Mouse (Mus musculus): Measurements from ENCODE around the gene Gdnf.

Gdnf gene

DNA sequence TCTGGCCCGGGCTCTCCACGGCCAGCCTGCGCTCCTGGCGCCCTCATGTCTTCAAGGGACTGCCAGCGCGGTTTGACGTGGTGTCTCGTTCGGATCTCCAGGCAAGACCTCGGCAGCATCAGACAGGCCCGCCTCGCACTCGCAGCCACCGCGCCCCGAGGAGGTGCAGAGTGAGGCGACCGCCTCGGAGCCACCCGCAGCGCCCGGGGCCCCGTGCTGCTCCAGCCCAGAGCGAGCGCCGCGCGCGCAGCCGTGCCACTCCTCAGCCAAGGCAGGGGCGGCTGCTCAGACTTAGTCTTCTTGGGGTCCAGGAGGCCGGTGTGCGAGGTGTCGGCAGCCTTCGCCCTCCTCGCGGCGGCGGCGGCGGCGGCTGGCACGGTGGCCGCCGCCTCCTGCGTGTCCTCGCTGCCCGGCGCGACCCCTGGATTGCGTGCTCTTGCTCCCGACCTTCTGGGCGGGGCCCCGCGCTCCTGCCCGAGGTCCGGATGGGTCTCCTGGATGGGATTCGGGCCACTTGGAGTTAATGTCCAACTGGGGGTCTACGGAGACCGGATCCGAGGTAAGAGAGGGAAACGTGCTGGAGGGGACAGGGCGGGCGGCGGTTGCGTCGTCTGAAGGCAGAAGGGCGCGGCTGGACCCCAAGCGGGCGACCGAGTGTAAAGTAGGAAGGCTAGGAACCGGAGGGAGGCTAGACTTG, at the start of gene Gdnf:
Gdnf (plus strand) TSS at position 291 of the 697 bp plus-strand sequence.
- DNase-seq (ENCODE audit: low read depth, low spot score), result no peak
- H3K36me3 ChIP-seq (ENCODE audit: control insufficient read depth, insufficient read depth, low read length, poor library complexity, severe bottlenecking), result no peaks in the 10 kb centered on the region
- peaks cover 6% of the 10 kb centered on the region; the same call in 1 of the 2 replicates for H3K27me3 ChIP-seq (ENCODE audit: control insufficient read depth, insufficient read depth, low read length, poor library complexity, severe bottlenecking)

DNA sequence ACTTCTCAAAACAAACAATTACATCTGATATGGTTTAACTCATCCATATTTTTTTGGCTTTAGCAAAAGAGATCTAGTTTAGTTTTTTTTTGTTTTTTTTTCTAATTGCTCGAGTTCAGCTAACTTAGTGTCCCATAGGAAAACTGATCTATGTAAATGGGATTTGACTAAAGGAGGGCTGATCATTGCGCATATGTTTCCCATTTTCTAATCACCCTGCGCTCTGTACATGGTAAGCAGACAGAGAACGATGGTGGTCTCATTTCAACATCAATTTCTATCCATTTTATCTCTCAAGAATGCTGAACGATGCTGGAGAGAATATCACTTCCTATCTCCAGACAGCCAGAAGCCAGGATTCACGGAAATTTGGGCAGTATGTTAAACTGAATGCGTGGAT, 43.5 kb upstream of the Gdnf start:
- no peaks in the 10 kb centered on the region for H3K36me3 ChIP-seq (ENCODE audit: control insufficient read depth, insufficient read depth, low read length, poor library complexity, severe bottlenecking)
- H3K27me3 ChIP-seq (ENCODE audit: control insufficient read depth, insufficient read depth, low read length, poor library complexity, severe bottlenecking), result no peaks in the 10 kb centered on the region
- no peak for DNase-seq (ENCODE audit: low read depth, low spot score)

DNA sequence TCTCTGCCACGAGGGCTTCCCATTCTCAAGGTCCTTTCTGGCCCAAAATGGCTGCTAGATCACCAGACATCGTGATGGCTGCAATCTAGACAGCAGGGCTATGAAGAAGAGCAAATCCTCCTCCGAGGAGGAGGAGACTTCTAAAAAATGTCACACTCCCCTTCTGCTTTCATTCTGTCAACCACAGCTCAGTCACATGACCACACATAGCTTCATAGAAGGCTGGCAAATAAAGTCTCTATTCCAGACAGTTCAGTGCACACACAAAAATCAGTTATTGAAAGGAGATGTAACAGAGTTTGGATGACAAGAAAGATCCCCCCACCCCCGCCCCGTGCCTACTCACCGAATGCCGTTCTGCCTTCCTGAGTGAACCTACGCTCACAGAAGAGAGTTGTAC, 37.7 kb upstream of the Gdnf start:
- Histone ChIP-seq H3K27me3 (ENCODE audit: control insufficient read depth, insufficient read depth, low read length, poor library complexity, severe bottlenecking) (no peaks in the 10 kb centered on the region), H3K36me3 (ENCODE audit: control insufficient read depth, insufficient read depth, low read length, poor library complexity, severe bottlenecking) (no peaks in the 10 kb centered on the region)
- no peak for DNase-seq (ENCODE audit: low read depth, low spot score)

DNA sequence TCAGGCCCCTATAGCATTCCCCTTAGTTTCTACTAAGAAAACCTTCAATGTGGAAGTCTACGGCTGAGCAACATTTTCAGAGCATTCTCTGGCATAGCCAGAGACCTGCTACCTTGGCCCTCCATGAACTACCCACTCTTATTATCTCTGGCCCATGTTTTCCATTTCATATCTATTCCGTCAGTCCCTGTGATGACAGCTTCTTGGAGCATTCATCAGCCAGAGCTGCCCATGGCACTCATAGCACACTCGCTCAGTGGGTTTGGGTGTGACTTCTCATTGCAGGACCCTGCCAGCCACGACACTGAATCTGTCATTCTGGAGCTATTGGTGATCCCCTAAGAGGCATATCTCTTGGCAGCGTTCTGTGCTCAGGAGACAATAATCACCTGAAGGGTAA, 29.1 kb upstream of the Gdnf start:
- DNase-seq (ENCODE audit: low read depth, low spot score), result no peak
- H3K36me3 ChIP-seq (ENCODE audit: control insufficient read depth, insufficient read depth, low read length, poor library complexity, severe bottlenecking), result no peaks in the 10 kb centered on the region
- no peaks in the 10 kb centered on the region for H3K27me3 ChIP-seq (ENCODE audit: control insufficient read depth, insufficient read depth, low read length, poor library complexity, severe bottlenecking)

DNA sequence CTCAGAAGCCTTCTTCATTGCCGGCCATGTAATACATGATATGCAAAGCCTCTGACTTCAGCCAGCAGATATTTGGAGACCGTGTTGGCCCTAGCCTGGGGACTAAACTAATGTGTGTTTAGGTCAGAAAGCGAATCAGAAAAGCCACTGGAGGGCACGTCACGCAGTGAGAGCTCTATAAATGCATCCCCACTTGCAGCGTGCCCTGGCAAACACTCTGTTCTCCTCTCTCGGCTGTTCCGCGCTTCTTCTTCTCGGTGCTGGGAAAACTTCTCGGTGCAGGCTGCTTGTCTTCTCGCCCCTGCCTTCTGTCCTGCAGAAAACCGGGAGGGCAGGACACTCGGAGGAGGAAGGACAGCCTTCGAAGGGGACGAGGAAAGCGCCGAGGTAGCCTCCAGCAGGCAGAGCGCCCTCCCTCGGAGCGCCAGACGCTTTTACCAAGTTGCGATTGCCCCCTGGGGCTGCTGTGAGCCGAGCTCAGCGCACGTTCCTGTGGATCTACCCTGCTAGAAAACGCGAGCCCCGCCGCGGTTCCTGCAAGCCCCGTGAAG, 730 bp upstream of the Gdnf start:
- H3K27me3 ChIP-seq (ENCODE audit: control insufficient read depth, insufficient read depth, low read length, poor library complexity, severe bottlenecking), result peaks cover 3% of the 10 kb centered on the region; the same call in 1 of the 2 replicates
- DNase-seq (ENCODE audit: low read depth, low spot score), result no peak
- H3K36me3 ChIP-seq (ENCODE audit: control insufficient read depth, insufficient read depth, low read length, poor library complexity, severe bottlenecking), result no peaks in the 10 kb centered on the region

DNA sequence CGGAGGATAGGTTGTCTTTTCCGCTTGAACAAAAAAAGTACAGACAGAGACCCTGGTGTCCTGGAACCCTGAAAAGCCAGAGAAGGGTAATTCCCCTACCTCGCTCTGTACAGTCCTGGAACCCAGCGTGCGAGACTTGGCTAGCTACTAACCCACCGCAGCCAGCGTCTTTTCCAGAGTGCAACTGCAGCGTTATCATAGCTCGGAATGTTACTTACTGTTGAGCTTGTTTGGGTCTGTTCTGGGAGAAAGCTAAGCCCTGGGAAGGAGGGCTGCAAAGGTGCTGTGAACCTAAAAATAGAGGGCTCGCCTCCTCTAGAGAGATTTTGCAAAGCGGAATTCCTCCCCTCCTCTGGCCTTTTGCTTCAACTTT, 593 bp downstream of the Gdnf start:
- Histone ChIP-seq H3K36me3 (ENCODE audit: control insufficient read depth, insufficient read depth, low read length, poor library complexity, severe bottlenecking) (no peaks in the 10 kb centered on the region), H3K27me3 (ENCODE audit: control insufficient read depth, insufficient read depth, low read length, poor library complexity, severe bottlenecking) (peaks cover 6% of the 10 kb centered on the region; the same call in 1 of the 2 replicates)
- DNase-seq (ENCODE audit: low read depth, low spot score), result no peak

DNA sequence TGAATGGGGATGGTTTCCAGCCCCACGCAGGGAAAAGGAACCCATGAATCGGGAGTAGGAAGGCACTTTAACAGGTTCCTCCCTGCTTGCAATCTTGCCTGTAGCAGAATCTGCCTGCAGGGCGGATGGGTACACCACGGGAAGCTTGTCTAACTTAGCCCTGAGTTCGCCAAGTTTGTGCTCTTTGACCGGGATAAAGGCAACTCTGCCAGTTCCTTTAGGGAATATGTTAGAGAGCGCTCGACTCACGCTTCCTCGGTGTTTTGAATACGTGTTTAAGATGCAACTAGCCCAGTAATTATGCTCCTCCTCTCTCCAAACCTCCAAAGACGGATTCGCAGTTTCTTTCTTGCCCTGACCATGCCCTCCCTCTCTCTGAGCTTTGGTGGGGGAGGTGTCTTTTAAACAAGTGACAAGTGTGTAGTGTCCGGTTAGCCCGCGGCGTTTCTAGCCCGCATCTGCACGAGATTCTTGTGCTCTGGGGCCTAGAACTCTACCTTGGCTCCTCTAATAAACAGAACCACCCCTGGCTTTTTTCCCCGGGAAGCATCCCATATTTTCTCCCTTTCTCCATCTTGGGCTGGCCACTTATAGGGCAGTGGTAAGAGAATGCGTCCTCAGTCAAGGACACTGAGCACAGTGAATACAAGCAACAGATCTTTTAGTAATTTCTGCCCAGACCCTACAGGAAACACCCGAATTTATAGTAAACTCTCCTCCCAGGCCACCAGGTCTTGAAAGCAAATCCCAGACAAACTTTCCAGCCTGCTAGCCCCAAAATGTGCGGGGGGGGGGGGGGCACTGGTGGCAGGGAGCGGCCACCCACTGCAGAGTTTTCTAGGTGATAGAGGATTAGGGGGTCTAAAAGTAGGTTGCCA, 1.4 kb downstream of the Gdnf start:
- no peak for DNase-seq (ENCODE audit: low read depth, low spot score)
- Histone ChIP-seq H3K27me3 (ENCODE audit: control insufficient read depth, insufficient read depth, low read length, poor library complexity, severe bottlenecking) (peaks cover 6% of the 10 kb centered on the region; the same call in 1 of the 2 replicates), H3K36me3 (ENCODE audit: control insufficient read depth, insufficient read depth, low read length, poor library complexity, severe bottlenecking) (no peaks in the 10 kb centered on the region)

DNA sequence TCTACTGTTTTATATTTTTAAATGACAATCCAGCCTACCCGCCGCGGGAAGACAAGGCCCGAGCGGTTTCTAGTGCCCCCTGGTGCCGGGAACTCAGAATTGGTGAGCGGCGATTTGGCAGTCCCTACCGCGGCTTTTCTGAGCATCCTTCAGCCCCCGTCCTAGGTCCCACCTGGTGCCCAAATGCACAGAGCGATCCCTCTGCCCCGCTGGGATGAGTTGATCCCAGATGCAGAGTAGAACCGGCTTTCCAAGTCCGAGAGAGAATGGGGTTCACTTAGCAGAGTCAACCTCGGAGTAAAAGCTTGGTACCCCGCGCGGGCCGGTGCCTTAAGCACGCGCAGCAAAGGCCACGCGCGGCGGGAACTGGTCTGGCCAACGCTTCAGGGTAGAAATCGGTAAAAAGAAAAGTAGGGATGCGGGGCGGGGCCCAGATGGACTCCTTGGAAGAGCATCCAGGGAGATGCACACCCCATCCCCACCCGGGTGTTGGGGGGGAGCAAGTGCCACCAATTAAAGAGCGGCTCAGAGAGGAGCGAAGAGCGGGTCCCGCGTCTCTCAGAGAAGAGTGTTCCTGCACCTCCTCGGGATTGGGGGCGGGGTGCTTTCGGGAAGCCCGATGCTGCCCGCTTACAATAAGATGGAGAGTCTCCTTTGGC, 2.4 kb downstream of the Gdnf start:
- no peak for DNase-seq (ENCODE audit: low read depth, low spot score)
- peaks cover 6% of the 10 kb centered on the region; the same call in 1 of the 2 replicates for H3K27me3 ChIP-seq (ENCODE audit: control insufficient read depth, insufficient read depth, low read length, poor library complexity, severe bottlenecking)

DNA sequence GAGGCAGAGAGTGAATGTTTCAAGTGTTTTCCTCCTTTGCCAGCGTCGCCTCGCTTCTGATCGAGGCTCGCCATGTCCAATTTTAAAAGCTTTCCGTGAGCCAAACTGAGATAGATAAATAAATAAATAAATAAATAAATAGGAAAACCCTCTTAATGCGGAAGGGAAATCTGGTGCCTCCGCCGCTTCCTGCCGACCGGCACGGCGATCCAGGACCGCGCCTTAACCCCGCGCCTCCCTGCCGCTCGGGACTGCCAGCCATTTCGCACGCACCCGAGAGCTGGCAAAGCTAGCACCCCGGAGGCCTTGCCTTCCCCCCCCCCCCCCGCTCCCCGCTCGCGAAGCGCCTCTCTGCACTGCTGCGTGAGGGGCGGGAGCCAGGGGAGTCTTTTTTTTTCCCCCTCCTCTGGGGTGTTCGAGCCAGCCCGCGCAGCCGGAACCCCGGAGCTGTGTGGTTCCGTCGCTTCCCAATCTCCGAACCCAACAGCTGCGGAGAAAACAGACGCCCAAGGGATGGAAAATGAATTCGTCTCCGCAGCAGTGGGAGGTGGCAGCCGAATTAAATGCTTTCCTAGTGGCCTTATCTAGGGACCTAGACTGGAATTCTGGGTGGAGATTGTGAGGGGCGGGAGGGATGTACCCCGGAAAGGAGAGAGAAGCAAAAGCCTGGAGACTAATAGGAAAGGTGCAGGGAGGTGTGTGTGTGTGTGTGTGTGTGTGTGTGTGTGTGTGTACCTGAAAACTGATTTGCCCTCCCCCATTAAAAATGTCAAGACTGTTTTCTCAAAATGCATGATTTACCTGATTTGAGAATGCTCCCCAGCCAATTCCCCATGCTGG, 3.1 kb downstream of the Gdnf start:
- Histone ChIP-seq H3K36me3 (ENCODE audit: control insufficient read depth, insufficient read depth, low read length, poor library complexity, severe bottlenecking) (no peaks in the 10 kb centered on the region), H3K27me3 (ENCODE audit: control insufficient read depth, insufficient read depth, low read length, poor library complexity, severe bottlenecking) (peaks cover 6% of the 10 kb centered on the region; the same call in 1 of the 2 replicates)
- no peak for DNase-seq (ENCODE audit: low read depth, low spot score)

More for the DNA sequence above, 2.4 kb downstream of the Gdnf start:
- no peaks in the 10 kb centered on the region for H3K36me3 ChIP-seq (ENCODE audit: control insufficient read depth, insufficient read depth, low read length, poor library complexity, severe bottlenecking)

DNA sequence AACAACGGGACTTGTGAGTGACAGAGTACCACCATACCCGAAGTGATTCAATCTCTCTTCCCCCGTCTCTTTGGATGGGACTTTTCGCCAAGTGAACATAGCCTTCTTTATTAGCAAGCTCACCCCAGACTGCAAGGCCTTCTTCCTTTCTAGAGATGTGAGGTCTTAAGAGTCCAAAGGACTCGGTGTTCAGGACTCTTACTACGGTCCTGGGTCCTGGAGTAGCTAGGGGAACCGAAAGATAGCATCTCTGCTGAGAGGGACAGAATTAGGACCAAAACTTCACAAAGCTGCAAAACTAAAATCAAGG, 3.7 kb downstream of the Gdnf start:
- Histone ChIP-seq H3K27me3 (ENCODE audit: control insufficient read depth, insufficient read depth, low read length, poor library complexity, severe bottlenecking) (peaks cover 3% of the 10 kb centered on the region; the same call in 1 of the 2 replicates), H3K36me3 (ENCODE audit: control insufficient read depth, insufficient read depth, low read length, poor library complexity, severe bottlenecking) (no peaks in the 10 kb centered on the region)
- DNase-seq (ENCODE audit: low read depth, low spot score), result no peak

DNA sequence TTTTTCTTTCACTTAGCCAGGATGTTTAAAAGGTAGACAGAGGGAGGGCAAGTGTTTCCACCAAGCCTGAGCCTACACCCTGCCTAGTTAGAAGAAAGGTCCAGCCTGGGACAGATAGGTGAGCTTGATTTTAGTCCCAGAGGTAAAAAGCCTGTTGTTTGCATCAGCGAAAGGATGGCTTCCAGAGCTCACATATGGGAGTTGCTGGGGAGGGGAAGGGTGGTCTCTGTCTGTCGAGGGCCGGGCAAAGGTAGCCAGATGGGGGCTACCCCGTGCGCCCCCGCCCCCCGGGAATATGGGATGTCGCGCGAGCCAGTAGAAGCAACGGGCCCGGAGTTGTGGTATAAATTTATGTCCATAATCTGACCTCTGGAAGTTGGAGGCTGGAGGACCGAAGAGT, 4.3 kb downstream of the Gdnf start:
- Histone ChIP-seq H3K27me3 (ENCODE audit: control insufficient read depth, insufficient read depth, low read length, poor library complexity, severe bottlenecking) (peaks cover 3% of the 10 kb centered on the region; the same call in 1 of the 2 replicates), H3K36me3 (ENCODE audit: control insufficient read depth, insufficient read depth, low read length, poor library complexity, severe bottlenecking) (no peaks in the 10 kb centered on the region)
- no peak for DNase-seq (ENCODE audit: low read depth, low spot score)

DNA sequence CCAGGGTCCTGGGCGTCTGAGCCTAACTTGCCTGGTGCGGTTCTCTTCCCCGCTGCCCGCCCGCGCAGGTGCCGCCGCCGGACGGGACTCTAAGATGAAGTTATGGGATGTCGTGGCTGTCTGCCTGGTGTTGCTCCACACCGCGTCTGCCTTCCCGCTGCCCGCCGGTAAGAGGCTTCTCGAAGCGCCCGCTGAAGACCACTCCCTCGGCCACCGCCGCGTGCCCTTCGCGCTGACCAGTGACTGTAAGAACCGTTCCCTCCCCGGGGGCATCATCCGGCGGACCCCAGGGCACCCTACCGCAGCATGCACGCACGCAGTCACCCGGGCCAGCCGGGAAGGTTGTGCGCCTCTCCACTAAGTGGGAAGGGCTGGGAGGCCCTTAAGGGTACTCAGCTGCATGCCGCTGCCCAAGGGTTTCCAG, 4.9 kb downstream of the Gdnf start:
- Histone ChIP-seq H3K27me3 (ENCODE audit: control insufficient read depth, insufficient read depth, low read length, poor library complexity, severe bottlenecking) (peaks cover 3% of the 10 kb centered on the region; the same call in 1 of the 2 replicates), H3K36me3 (ENCODE audit: control insufficient read depth, insufficient read depth, low read length, poor library complexity, severe bottlenecking) (no peaks in the 10 kb centered on the region)
- DNase-seq (ENCODE audit: low read depth, low spot score), result no peak

DNA sequence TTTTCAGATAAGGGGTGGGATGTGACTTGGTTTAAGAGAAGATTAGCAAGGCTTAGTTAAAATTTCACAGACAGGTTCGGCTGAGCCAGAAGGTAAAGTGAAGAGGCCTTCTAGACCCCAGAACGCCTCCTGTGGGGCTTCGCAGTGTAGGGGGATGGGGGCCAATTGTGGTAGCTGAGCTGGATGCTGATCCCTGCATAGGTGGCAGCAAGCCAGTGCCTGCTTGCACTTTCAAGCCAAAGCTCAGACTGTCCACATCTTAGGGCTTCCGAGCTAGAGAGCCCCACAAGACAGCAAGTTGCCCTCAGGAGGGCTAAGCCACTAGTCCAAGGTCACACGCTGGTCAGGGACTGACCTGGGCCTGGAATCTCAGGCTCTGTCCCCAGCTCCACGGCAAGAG, 13.2 kb downstream of the Gdnf start:
- Histone ChIP-seq H3K27me3 (ENCODE audit: control insufficient read depth, insufficient read depth, low read length, poor library complexity, severe bottlenecking) (0 out of 2 replicates have a peak, but pooled peaks cover 2% of the 10 kb centered on the region), H3K36me3 (ENCODE audit: control insufficient read depth, insufficient read depth, low read length, poor library complexity, severe bottlenecking) (no peaks in the 10 kb centered on the region)
- no peak for DNase-seq (ENCODE audit: low read depth, low spot score)

DNA sequence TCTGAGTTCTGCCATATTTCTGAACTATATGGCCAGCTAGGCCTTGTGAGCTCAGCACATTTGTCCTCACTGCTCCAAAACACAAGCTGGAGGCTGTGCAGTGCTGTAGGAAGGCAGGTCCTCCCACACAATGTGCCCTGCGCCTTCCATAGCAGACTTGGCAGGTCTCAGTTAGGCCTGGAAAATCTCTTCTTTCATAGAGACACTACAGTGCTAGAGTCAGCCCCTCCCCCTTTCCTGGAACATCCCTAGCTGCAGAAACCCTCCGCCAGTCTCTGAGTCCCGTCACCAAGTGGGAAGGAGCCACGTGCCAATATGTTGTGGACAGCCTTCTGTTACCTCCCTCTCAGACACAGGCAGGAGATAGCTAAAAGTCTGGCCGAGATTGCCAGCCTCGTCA, 14.9 kb downstream of the Gdnf start:
- DNase-seq (ENCODE audit: low read depth, low spot score), result no peak
- 0 out of 2 replicates have a peak, but pooled peaks cover 2% of the 10 kb centered on the region for H3K27me3 ChIP-seq (ENCODE audit: control insufficient read depth, insufficient read depth, low read length, poor library complexity, severe bottlenecking)
- H3K36me3 ChIP-seq (ENCODE audit: control insufficient read depth, insufficient read depth, low read length, poor library complexity, severe bottlenecking), result no peaks in the 10 kb centered on the region
